In genomic region chr6:84425823-84426222, GRCm38 (mm10) we compare ENCODE assay signal across 8 mouse cellular contexts.
A peak's percentile ranks its signal among the peaks of the same experiment; 100 is the strongest.
DNase-seq lines count a peak whose midpoint lies in the region; ATAC-seq and TF ChIP-seq lines count a peak whose summit lies in the region.

No protein-coding gene starts in this region.

- no peaks in the 10 kb centered on the region for H3K9me3 ChIP-seq in heart, embryonic 10.5 days
- H3K9me3 ChIP-seq in E14TG2a.4 (ENCODE audit: low read length), result no peaks in the 10 kb centered on the region
- H3K9me3 ChIP-seq in heart, embryonic 12.5 days (replicated peaks), result no peaks in the 10 kb centered on the region

- H3K27me3 ChIP-seq in heart, embryonic 10.5 days (ENCODE audit: insufficient read depth, poor library complexity, severe bottlenecking), result peaks cover 51% of the 10 kb centered on the region
- peaks cover 4% of the 10 kb centered on the region for H3K27me3 ChIP-seq in E14TG2a.4 (ENCODE audit: insufficient read depth, low read length)
- H3K27me3 ChIP-seq in cerebellum, adult 2 months (ENCODE audit: control insufficient read depth, insufficient read depth, low read length), result no peaks in the 10 kb centered on the region
- H3K27me3 ChIP-seq in heart, embryonic 12.5 days (replicated peaks), result peaks cover 75% of the 10 kb centered on the region

- H3K9ac ChIP-seq in heart, embryonic 12.5 days, result no peak overlapping the region

- no peak for TF ChIP-seq POLR2A in cerebellum, adult 2 months (IDR thresholded peaks at IDR 0.05; ENCODE audit: borderline replicate concordance, insufficient read depth, low read length)

- H3K4me1 ChIP-seq in heart, embryonic 10.5 days, result peaks cover 26% of the 10 kb centered on the region
- H3K4me1 ChIP-seq in E14TG2a.4 (replicated peaks; ENCODE audit: low read depth, low read length), result peaks cover 11% of the 10 kb centered on the region
- peaks cover 7% of the 10 kb centered on the region for H3K4me1 ChIP-seq in cerebellum, adult 2 months (ENCODE audit: control insufficient read depth, insufficient read depth, low read length)
- no peaks in the 10 kb centered on the region for H3K4me1 ChIP-seq in heart, embryonic 12.5 days (replicated peaks)

- WGBS in heart, embryonic 10.5 days, result 33% methylated on average over 4 of the region's 4 CpGs
- WGBS in cerebellum, adult 2 months, result 30% methylated on average over 4 of the region's 4 CpGs
- WGBS in heart, embryonic 12.5 days, result 50% methylated on average over 4 of the region's 4 CpGs

- intact Hi-C loops in left cerebral cortex, postnatal 36 days (cut with DNase I), result loop anchor here (5.0 kb wide), 1 partner anchor 161 kb away; no protein-coding TSS in a partner anchor

- no peak overlapping the region for H3K4me2 ChIP-seq in heart, embryonic 12.5 days

- peak; percentile 37 to 38 for DNase-seq in heart, adult 18-20 months
- DNase-seq in heart, embryonic 10.5 days (ENCODE audit: low spot score), result no peak
- peak; percentile 55 to 59 for DNase-seq in cerebellum, adult 2 months
- DNase-seq in left cerebral cortex, postnatal 36 days (ENCODE audit: low spot score in 2 of 2), result peak; percentile 30 to 36
- peak; percentile 52 for DNase-seq in right cerebral cortex, adult 18-20 months
- no peak for DNase-seq in thymus, adult 18-20 months

- TF ChIP-seq CTCF in E14TG2a.4 (conservative IDR thresholded peaks at IDR 0.05; ENCODE audit: low read length), result peak; percentile 60
- TF ChIP-seq CTCF in cerebellum, adult 2 months (IDR thresholded peaks at IDR 0.05; ENCODE audit: borderline replicate concordance, insufficient read depth, low read depth, low read length), result peak; percentile 65

- no peak overlapping the region for H3K27ac ChIP-seq in heart, embryonic 10.5 days
- H3K27ac ChIP-seq in cerebellum, adult 2 months (ENCODE audit: insufficient read depth, low read length), result no peak overlapping the region
- no peak overlapping the region for H3K27ac ChIP-seq in heart, embryonic 12.5 days (ENCODE audit: poor library complexity, severe bottlenecking)

- H3K36me3 ChIP-seq in heart, embryonic 10.5 days, result no peaks in the 10 kb centered on the region
- no peaks in the 10 kb centered on the region for H3K36me3 ChIP-seq in E14TG2a.4 (ENCODE audit: insufficient read depth, low read length)
- H3K36me3 ChIP-seq in heart, embryonic 12.5 days, result no peaks in the 10 kb centered on the region

- no peak overlapping the region for H3K4me3 ChIP-seq in heart, embryonic 10.5 days
- no peak overlapping the region for H3K4me3 ChIP-seq in E14TG2a.4 (replicated peaks; ENCODE audit: low read length)
- no peak overlapping the region for H3K4me3 ChIP-seq in cerebellum, adult 2 months (replicated peaks; ENCODE audit: insufficient read depth, low read depth, low read length)
- H3K4me3 ChIP-seq in heart, embryonic 12.5 days, result no peak overlapping the region

- ATAC-seq in heart, embryonic 12.5 days (ENCODE audit: insufficient number of reproducible peaks, low FRiP score), result 0 out of 2 replicates have a peak, but pooled peaks have one; percentile 11

Comparison
In these comparisons a context has a peak if more than half of its experiments do, and no peak if none do; other contexts are left out.
1. DNase-seq: peak in heart, adult 18-20 months (2 of 2), cerebellum, adult 2 months (2 of 2), left cerebral cortex, postnatal 36 days (2 of 2) and right cerebral cortex, adult 18-20 months (single experiment); none in heart, embryonic 10.5 days (single experiment) and thymus, adult 18-20 months (0 of 2).